Mouse (Mus musculus) c-Kit-positive CD71-positive TER-119-negative erythroid progenitor cells, embryonic 14.5 days (primary cell): ENCODE data around the gene Lhfpl2.
A peak's percentile ranks its signal among the peaks of the same experiment; 100 is the strongest.

Experiments
- DNase-seq: peaks from one replicate; pipeline ENCODE4 v3.0.0-alpha.2; 2013; ENCODE audit warnings: low read depth

Gene Lhfpl2

GRCm38 (mm10) chr13:94174577-94175279, 117.1 kb downstream of the Lhfpl2 start:
- DNase-seq = no peak

GRCm38 (mm10) chr13:94175379-94176050, 117.9 kb downstream of the Lhfpl2 start:
- DNase-seq = no peak

GRCm38 (mm10) chr13:94177148-94177547, 119.6 kb downstream of the Lhfpl2 start:
- peak; percentile 61 for DNase-seq

GRCm38 (mm10) chr13:94178401-94179040, 120.9 kb downstream of the Lhfpl2 start:
- no peak for DNase-seq

- no peak for DNase-seq
Measured at GRCm38 (mm10) chr13:94180477-94181420, 123.2 kb downstream of the Lhfpl2 start.

GRCm38 (mm10) chr13:94182026-94182425, 124.4 kb downstream of the Lhfpl2 start:
- DNase-seq = no peak

- DNase-seq = no peak
Measured at GRCm38 (mm10) chr13:94183372-94184021, 125.9 kb downstream of the Lhfpl2 start.

- no peak for DNase-seq
Measured at GRCm38 (mm10) chr13:94184726-94185456, 127.3 kb downstream of the Lhfpl2 start.

- no peak for DNase-seq
Measured at GRCm38 (mm10) chr13:94185631-94186030, 128.0 kb downstream of the Lhfpl2 start.

- no peak for DNase-seq
Measured at GRCm38 (mm10) chr13:94188200-94189086, 130.8 kb downstream of the Lhfpl2 start.

- DNase-seq = no peak
Measured at GRCm38 (mm10) chr13:94190386-94190785, 132.8 kb downstream of the Lhfpl2 start.

GRCm38 (mm10) chr13:94193227-94193626, 135.6 kb downstream of the Lhfpl2 start:
- no peak for DNase-seq

- DNase-seq = no peak
Measured at GRCm38 (mm10) chr13:94198616-94199015, 141.0 kb downstream of the Lhfpl2 start.

GRCm38 (mm10) chr13:94199829-94200228, 142.2 kb downstream of the Lhfpl2 start:
- DNase-seq = no peak

- peak; percentile 38 for DNase-seq
Measured at GRCm38 (mm10) chr13:94205234-94205633, 147.6 kb downstream of the Lhfpl2 start.

GRCm38 (mm10) chr13:94207973-94208372, 150.4 kb downstream of the Lhfpl2 start:
- no peak for DNase-seq

GRCm38 (mm10) chr13:94208892-94209291, 151.3 kb downstream of the Lhfpl2 start:
- DNase-seq = no peak

- no peak for DNase-seq
Measured at GRCm38 (mm10) chr13:94211236-94212119, 153.9 kb downstream of the Lhfpl2 start.

GRCm38 (mm10) chr13:94212179-94212578, 154.6 kb downstream of the Lhfpl2 start:
- no peak for DNase-seq
